ENCODE assay signal across 16 mouse cellular contexts in the genomic region with DNA sequence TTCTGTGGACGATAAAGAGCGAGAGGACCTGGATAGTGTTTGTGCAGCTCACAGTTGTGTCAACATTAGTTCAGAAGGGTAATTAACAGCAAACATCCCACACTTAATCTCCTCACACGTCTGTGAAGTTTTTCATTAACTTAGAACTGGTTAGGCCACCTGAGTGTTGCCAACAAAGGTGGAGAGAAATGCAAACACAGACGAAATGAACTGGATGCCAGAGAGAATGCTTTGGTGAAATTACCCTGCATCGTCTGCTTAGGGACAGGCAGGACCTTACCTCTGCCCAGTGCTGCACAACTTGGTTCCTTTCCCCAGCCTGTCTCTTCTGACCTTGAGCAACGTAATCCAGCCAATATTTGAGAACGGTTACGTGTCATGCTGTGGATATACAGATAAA. TPM values are rescaled to one million over a fixed set of nuclear protein-coding genes. Genes with fewer than 3 reads are reported as not detected.
A peak's percentile ranks its signal among the peaks of the same experiment; 100 is the strongest.
DNase-seq lines count a peak whose midpoint lies in the region; ATAC-seq and TF ChIP-seq lines count a peak whose summit lies in the region.
"Had no signal": no experiment of that assay in that cellular context is flagged by ENCODE, and none has a peak within 500 bp of the region (broad histone marks: within the 10 kb centered on the region; RNA-seq: fewer than 3 reads in every experiment).

No protein-coding gene starts in this region.

- no peaks in the 10 kb centered on the region for H3K36me3 ChIP-seq in liver, adult 2 months (ENCODE audit: control insufficient read depth, insufficient read depth, low read length)
- no peaks in the 10 kb centered on the region for H3K36me3 ChIP-seq in intestine, embryonic 16.5 days (ENCODE audit: control insufficient read depth, insufficient read depth, low read length)
- peaks cover 8% of the 10 kb centered on the region; the same call in 1 of the 2 replicates for H3K36me3 ChIP-seq in limb, embryonic 10.5 days
- no peaks in the 10 kb centered on the region for H3K36me3 ChIP-seq in small intestine, adult 2 months (ENCODE audit: control insufficient read depth, insufficient read depth, low read length)
- no peaks in the 10 kb centered on the region for H3K36me3 ChIP-seq in midbrain, embryonic 11.5 days (ENCODE audit: control insufficient read depth, insufficient read depth, low read length)

- H3K79me2 ChIP-seq in liver, adult 2 months (ENCODE audit: control insufficient read depth, insufficient read depth, low read length) = no peaks in the 10 kb centered on the region

- no peak overlapping the region for H3K4me3 ChIP-seq in liver, adult 2 months (ENCODE audit: insufficient read depth, low read depth, low read length)
- no peak overlapping the region for H3K4me3 ChIP-seq in intestine, embryonic 16.5 days (ENCODE audit: low read length)
- H3K4me3 ChIP-seq in limb, embryonic 10.5 days = no peak overlapping the region
- H3K4me3 ChIP-seq in small intestine, adult 2 months (ENCODE audit: low read depth, low read length) = no peak overlapping the region
- no peak overlapping the region for H3K4me3 ChIP-seq in midbrain, embryonic 11.5 days (ENCODE audit: low read depth, low read length)
- H3K4me3 ChIP-seq: limb, embryonic 13.5 days; midbrain, embryonic 10.5 days had no signal

- H3K4me1 ChIP-seq in liver, adult 2 months (ENCODE audit: control insufficient read depth, insufficient read depth, low read length) = peaks cover 7% of the 10 kb centered on the region
- peaks cover under 1% of the 10 kb centered on the region for H3K4me1 ChIP-seq in intestine, embryonic 16.5 days (ENCODE audit: control insufficient read depth, insufficient read depth, low read length)
- peaks cover 6% of the 10 kb centered on the region for H3K4me1 ChIP-seq in limb, embryonic 10.5 days
- H3K4me1 ChIP-seq in small intestine, adult 2 months (ENCODE audit: control insufficient read depth, insufficient read depth, insufficient read length, low read length) = peaks cover 5% of the 10 kb centered on the region; the same call in 1 of the 2 replicates
- peaks cover 5% of the 10 kb centered on the region for H3K4me1 ChIP-seq in midbrain, embryonic 11.5 days (ENCODE audit: control insufficient read depth, insufficient read depth, low read length)

- no peak overlapping the region for H3K27ac ChIP-seq in liver, adult 2 months (replicated peaks; ENCODE audit: insufficient read depth, low read depth, low read length)
- 0 out of 2 replicates have a peak overlapping the region, but pooled peaks have one; percentile 1 for H3K27ac ChIP-seq in intestine, embryonic 16.5 days (ENCODE audit: low read length)
- H3K27ac ChIP-seq in limb, embryonic 10.5 days = 0 out of 2 replicates have a peak overlapping the region, but pooled peaks have one; percentile 8
- 0 out of 2 replicates have a peak overlapping the region, but pooled peaks have one; percentile 0 for H3K27ac ChIP-seq in small intestine, adult 2 months (ENCODE audit: insufficient read depth, low read depth, low read length)
- H3K27ac ChIP-seq in midbrain, embryonic 11.5 days (ENCODE audit: low read depth, low read length) = no peak overlapping the region
- H3K27ac ChIP-seq: limb, embryonic 13.5 days; midbrain, embryonic 10.5 days had no signal

- H3K27me3 ChIP-seq in liver, adult 2 months (ENCODE audit: control insufficient read depth, insufficient read depth, low read length) = peaks cover 6% of the 10 kb centered on the region
- H3K27me3 ChIP-seq in intestine, embryonic 16.5 days (replicated peaks; ENCODE audit: control insufficient read depth, insufficient read depth, low read length) = peaks cover 16% of the 10 kb centered on the region
- H3K27me3 ChIP-seq in limb, embryonic 10.5 days (ENCODE audit: low read depth, poor library complexity, severe bottlenecking) = peaks cover 40% of the 10 kb centered on the region
- H3K27me3 ChIP-seq in small intestine, adult 2 months (ENCODE audit: control insufficient read depth, insufficient read depth, low read length) = peaks cover 5% of the 10 kb centered on the region; the same call in 1 of the 2 replicates
- H3K27me3 ChIP-seq in midbrain, embryonic 11.5 days (ENCODE audit: control insufficient read depth, insufficient read depth, low read length) = peaks cover 22% of the 10 kb centered on the region

- TF ChIP-seq CTCF in liver, adult 2 months (IDR thresholded peaks at IDR 0.05; ENCODE audit: low read depth, low read length) = no peak
- TF ChIP-seq CTCF in small intestine, adult 2 months (IDR thresholded peaks at IDR 0.05; ENCODE audit: extremely low read depth, insufficient read length, insufficient replicate concordance, low read depth, low read length) = no peak

- no peak for TF ChIP-seq POLR2A in liver, adult 2 months (IDR thresholded peaks at IDR 0.05; ENCODE audit: extremely low read depth, insufficient read depth, low read length)
- TF ChIP-seq POLR2A in small intestine, adult 2 months (IDR thresholded peaks at IDR 0.05; ENCODE audit: low read depth, low read length) = no peak

- peak overlapping the region; percentile 1; the same call in 1 of the 2 replicates for H3K4me2 ChIP-seq in intestine, embryonic 16.5 days (ENCODE audit: low read depth, low read length)
- no peak overlapping the region for H3K4me2 ChIP-seq in midbrain, embryonic 11.5 days
- H3K4me2 ChIP-seq: limb, embryonic 13.5 days had no signal

- H3K9ac ChIP-seq in liver, adult 2 months (ENCODE audit: low read depth, low read length) = no peak overlapping the region
- H3K9ac ChIP-seq in intestine, embryonic 16.5 days (ENCODE audit: low read depth, low read length) = no peak overlapping the region
- no peak overlapping the region for H3K9ac ChIP-seq in midbrain, embryonic 11.5 days (ENCODE audit: low read length)
- H3K9ac ChIP-seq: limb, embryonic 13.5 days had no signal

- ATAC-seq in intestine, embryonic 16.5 days = peak; percentile 82
- ATAC-seq in midbrain, embryonic 11.5 days (ENCODE audit: low FRiP score) = no peak
- ATAC-seq: activated CD4-positive, CD25-positive, alpha-beta regulatory T cell, adult 4 months; CD4-positive, CD25-positive, alpha-beta regulatory T cell, adult 4 months; inflammation-experienced regulatory T-cells, adult 6 months had no signal

- H3K9me3 ChIP-seq in intestine, embryonic 16.5 days (ENCODE audit: control insufficient read depth, low read length) = no peaks in the 10 kb centered on the region
- H3K9me3 ChIP-seq in limb, embryonic 10.5 days (replicated peaks) = no peaks in the 10 kb centered on the region
- H3K9me3 ChIP-seq in midbrain, embryonic 11.5 days (ENCODE audit: control insufficient read depth, low read length) = no peaks in the 10 kb centered on the region
- H3K9me3 ChIP-seq: limb, embryonic 13.5 days; midbrain, embryonic 10.5 days had no signal

- WGBS in liver, adult 2 months = 14% methylated on average over 8 of the region's 8 CpGs
- WGBS in intestine, embryonic 16.5 days = 41% methylated on average over 8 of the region's 8 CpGs
- 69% methylated on average over 8 of the region's 8 CpGs for WGBS in limb, embryonic 10.5 days
- WGBS in small intestine, adult 2 months = 19% methylated on average over 8 of the region's 8 CpGs
- WGBS in midbrain, embryonic 11.5 days = 78% methylated on average over 8 of the region's 8 CpGs

- peak; percentile 84 for DNase-seq in liver, adult 2 months (ENCODE audit: extremely low read depth, low read depth, low spot score)
- no peak for DNase-seq in liver
- no peak for DNase-seq in limb, embryonic 10.5 days (ENCODE audit: low spot score)
- DNase-seq in adrenal gland, postnatal 36 days = no peak
- no peak for DNase-seq in midbrain, embryonic 11.5 days (ENCODE audit: low spot score, missing footprints)
- DNase-seq: cerebellum, adult 11-12 months; heart, postnatal 4 days; layer of hippocampus, postnatal 36 days had no signal

RNA-seq across cellular contexts. Expression of a gene that starts 6.1 kb away (rescaled TPM):
- not detected in 2 replicates for total RNA-seq in liver, adult 2 months (2014; rRNA removed)
- polyA plus RNA-seq in liver, adult 2 months (2012; rRNA removed) = not detected in 2 replicates
- 0.27 and 0.43 TPM in 2 replicates for polyA plus RNA-seq in intestine, embryonic 16.5 days (2015; fragmentation: Nextera tagmentation; extraction: Ambion mirVana)
- not detected in 2 replicates for polyA plus RNA-seq in limb, embryonic 10.5 days (2016; fragmentation: Nextera tagmentation; extraction: Ambion mirVana)
- polyA plus RNA-seq in small intestine, adult 2 months (2012; rRNA removed) = 0.23 and 2.7 TPM in 2 replicates
- not detected for total RNA-seq in adrenal gland, postnatal 36 days (2021)
- not detected in 2 replicates for polyA plus RNA-seq in midbrain, embryonic 11.5 days (2014; fragmentation: Nextera tagmentation; extraction: Ambion mirVana)
- total RNA-seq: granulocyte monocyte progenitor cell, adult 5-6 weeks had no signal
- polyA plus RNA-seq: activated CD4-positive, CD25-positive, alpha-beta regulatory T cell, adult 4 months; CD4-positive, CD25-positive, alpha-beta regulatory T cell, adult 4 months; inflammation-experienced regulatory T-cells, adult 6 months; midbrain, embryonic 10.5 days had no signal

RNA-seq across cellular contexts. Expression of a gene that starts 44.7 kb away (rescaled TPM):
- 13.1 and 15.2 TPM in 2 replicates for total RNA-seq in liver, adult 2 months (2014; rRNA removed)
- 8.9 and 10.0 TPM in 2 replicates for polyA plus RNA-seq in liver, adult 2 months (2012; rRNA removed)
- 14.5 and 15.3 TPM in 2 replicates for polyA plus RNA-seq in intestine, embryonic 16.5 days (2015; fragmentation: Nextera tagmentation; extraction: Ambion mirVana)
- 42.1 and 52.3 TPM in 2 replicates for polyA plus RNA-seq in limb, embryonic 10.5 days (2016; fragmentation: Nextera tagmentation; extraction: Ambion mirVana)
- 2.7 and 6.3 TPM in 2 replicates for polyA plus RNA-seq in small intestine, adult 2 months (2012; rRNA removed)
- 10 to 100 TPM; 57.2 to 59.9 TPM for total RNA-seq in adrenal gland, postnatal 36 days (2021)
- 43.4 and 45.4 TPM in 2 replicates for polyA plus RNA-seq in midbrain, embryonic 11.5 days (2014; fragmentation: Nextera tagmentation; extraction: Ambion mirVana)

Comparison
In these comparisons a context has a peak if more than half of its experiments do, and no peak if none do; other contexts are left out.
1. H3K27ac ChIP-seq: peak in intestine, embryonic 16.5 days (single experiment), limb, embryonic 10.5 days (single experiment) and small intestine, adult 2 months (single experiment); none in liver, adult 2 months (single experiment) and midbrain, embryonic 11.5 days (single experiment).